Mouse (Mus musculus) thymus, postnatal 14 days (tissue): ENCODE data around the gene Bhlhe40.

Source experiments
- DNase-seq: peaks from one replicate; pipeline ENCODE4 v3.0.0; 2021

Bhlhe40 gene

DNA sequence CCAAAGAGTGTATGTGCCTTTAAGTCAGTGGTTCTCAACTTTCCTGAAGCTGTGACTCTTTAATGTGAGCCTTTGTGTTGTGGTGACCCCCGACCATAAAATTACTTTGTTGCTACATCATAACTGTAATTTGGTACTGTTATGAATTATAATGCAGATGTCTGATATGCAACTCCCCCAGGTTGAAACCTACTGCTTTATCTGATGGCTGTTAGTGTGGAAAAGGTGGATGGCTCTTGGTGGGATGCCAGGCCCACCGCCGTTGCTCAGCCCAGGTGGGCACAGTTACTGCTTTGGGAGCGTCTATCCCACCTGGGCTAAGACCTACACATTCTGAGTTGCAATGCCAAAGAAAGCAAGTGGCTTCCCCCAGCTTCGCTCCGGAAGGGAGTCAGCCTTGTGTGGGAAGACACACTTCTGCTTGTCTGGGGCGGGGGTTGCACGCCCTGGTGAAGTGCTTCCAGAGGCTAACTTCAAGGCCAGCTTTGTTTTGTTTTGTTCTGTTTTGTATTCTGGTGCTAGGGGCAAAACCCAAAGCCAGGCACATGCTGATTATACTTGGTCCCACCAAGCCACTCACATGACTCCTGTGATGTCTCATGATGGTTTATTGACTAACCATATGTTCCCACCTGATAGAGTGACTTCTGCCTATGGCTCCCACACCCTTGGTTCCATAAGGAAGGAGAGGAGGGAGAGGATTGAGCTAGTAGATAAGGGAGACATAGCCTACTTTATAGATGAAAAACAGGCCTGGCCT lies 34.7 kb downstream of the Bhlhe40 start:
- DNase-seq = no peak

DNA sequence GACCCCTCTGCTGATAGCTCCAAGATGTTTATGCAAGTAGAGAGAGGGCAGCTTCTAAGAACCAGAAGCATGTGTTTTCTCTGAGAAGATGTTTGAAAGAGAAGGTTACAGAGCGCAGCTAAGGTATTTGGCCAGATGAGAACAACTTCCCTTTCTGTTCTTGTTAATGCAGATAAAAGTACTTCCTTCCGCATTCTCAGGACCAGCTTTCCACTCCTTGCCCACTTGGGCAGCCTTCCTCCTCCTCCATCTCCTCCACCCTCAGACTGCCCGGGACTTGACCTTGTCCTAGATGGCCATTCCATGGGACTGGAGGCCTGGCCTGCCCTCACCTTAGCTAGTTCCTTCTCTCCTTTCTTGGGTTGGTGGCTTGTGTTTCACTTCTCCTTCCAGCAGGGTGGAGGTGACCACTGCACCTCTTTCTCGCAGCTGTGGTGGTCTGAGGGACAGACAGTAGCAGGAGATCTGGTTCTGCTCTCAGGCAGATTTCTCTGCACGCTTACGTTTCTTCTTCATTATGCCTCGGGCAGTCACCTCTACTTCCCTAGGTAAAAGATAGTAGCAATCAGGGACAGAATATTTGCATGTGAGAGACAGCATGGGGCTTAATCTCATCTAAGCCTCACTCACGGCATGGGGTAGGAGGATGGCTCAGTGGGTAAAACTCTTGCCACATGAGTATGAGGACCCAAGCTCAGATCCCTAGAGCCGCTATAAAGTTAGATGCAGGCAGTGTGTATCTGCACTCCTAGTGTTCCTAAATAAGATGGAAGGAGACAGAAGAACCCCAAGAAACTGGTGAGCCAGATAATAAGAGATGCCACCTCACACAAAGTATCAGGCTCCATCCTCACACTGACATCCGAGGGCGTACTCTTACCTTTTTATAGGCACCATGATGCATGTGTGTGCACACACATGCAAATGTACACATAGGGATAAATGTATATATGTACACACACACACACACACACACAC lies 35.7 kb downstream of the Bhlhe40 start:
- no peak for DNase-seq

DNA sequence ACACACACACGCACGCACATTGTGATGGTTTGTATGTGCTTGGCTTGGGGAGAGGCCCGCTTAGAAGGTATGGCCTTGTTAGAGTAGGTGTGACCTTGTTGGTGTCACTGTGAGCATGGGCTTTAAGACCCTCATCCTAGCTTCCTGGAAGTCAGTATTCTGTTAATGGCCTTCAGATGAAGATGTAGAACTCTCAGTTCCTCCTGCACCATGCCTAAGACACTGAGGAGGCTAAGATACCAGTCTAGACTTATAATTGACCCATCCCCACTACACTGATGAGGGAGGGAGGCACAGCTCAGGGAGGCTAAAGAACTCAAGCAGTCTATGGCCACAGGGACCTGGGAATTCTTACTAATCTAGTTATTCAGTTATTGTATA lies 36.4 kb downstream of the Bhlhe40 start:
- no peak for DNase-seq

DNA sequence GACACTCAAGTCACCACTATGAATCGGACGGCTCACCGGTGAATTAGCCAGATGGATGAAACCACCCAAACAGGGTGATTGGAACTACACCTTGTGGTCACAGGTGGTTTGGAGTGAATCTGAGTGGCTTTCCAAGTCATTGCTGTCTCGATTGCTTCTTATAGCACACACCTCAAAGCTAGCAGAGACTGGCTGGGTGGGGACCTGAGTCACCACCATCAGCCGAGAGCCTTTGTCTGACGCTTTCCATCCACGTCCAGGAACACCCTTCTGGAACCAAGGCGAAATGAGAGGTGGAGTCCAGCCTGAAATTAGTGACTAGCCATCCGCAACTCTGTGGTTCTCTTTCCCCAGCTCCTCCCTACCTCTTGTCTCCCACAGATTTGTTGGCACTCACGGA lies 36.9 kb downstream of the Bhlhe40 start:
- DNase-seq = no peak

DNA sequence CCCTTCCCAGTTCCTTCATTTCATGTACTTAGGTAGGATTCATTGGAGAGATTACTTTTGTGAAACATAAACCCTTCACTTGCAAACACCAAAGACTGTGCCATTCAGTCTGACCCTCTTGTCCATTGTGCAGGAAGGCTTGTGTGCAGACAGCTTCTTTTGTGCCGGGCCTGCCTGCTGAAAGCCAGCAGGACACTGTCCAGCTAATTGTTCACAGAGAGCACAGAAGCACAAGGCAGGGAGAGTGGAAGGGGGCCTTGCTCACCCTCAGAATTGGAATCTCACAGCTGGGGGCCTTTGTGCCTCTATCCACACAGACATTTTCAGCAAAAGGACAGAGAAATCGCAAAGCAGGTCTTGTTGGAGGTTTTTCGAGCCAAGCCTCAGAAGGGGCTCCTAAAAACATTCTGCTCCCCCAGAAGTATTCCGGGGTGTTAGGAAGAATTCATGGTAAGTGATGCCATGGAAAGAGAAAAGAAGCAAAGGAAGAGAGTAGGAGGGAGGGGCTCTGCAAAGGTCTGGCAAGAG lies 38.0 kb downstream of the Bhlhe40 start:
- no peak for DNase-seq

DNA sequence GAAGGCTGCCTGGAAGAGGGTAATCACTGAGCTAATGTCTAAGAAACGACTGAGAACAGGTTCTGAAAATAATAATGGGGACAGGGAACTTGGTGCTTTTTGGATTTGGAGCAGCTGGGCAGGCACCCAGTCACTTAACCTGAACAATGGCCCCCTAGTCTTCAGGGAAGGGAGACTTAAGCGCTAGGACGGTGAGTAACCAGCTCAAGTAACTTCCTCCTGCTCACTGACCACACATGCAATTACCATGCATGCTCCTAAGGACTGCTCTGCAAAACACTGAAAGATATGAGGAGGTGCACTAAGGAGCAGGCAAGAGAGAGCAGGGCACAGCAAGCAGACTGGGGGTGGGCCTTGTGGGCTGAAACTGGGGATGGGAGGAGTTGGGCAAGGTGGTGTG lies 39.2 kb downstream of the Bhlhe40 start:
- no peak for DNase-seq

DNA sequence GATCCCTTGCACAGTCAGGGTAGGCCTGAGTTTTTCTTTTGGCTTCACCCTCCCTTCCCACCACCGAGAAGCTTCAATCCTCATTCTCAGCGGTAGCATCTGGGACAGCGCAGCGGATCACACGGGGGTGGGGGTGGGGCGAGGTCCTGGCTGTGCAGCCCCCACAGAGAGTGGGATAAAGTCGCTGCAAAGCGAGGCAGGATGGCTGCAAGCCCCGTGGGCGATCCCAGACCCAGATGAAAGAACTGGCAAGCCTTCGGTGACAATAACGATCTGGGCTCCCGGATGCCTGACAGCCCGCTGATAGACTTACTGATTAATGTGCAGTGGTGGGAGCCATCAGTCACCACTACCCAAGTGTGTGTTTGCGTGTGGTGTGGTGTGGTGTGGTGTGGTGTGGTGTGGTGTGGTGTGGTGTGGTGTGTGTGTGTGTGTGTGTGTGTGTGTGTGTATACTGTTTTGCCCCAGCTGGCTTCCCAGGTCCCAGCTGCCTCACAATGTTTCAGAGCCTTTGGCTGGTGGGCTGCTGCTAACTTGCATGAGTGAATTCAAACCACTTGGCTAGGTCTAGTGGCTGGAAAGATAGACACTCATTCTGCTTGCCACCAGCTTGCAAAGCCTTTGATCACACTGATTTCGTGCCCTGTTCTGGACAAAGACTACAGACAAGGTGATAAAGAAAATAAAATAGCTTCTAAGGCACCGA lies 40.4 kb downstream of the Bhlhe40 start:
- no peak for DNase-seq

DNA sequence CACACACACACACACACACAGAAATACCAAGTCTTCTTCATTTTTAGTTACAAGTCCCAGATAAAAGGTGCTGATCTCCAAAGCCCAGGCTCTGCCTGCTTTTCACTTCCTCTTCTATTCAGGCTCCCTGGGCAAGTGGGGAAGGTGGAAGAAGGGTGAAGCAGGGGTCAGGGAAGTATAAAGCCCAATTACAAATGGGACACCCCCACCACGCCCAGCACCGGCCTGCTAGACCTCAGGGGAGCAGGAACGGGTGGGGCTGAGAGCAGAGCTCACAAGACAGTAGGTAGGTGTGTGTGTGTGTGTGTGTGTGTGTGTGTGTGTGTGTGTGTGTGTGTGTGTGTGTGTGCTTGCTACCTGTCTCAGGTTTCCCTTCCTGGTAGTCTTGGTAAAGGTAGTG lies 42.2 kb downstream of the Bhlhe40 start:
- DNase-seq = no peak

DNA sequence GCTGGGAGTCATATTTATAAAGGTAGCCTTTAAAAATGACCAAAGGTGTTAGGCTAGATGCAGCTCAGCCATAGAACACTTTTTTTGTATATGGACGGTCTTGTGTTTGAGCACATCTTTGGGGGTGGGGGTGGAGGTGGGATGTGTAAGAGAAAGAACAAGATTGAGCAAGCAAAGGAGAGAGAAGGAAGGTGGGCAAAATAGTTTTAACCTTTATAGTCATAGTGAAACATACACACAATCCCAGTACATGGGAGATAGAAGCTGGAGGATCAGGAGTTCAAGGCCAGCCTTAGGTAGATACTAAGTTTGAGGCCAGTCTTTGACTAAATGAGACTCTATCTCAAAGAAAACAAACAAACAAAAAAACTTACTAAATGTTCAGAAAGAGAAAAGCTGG lies 42.7 kb downstream of the Bhlhe40 start:
- DNase-seq = no peak

DNA sequence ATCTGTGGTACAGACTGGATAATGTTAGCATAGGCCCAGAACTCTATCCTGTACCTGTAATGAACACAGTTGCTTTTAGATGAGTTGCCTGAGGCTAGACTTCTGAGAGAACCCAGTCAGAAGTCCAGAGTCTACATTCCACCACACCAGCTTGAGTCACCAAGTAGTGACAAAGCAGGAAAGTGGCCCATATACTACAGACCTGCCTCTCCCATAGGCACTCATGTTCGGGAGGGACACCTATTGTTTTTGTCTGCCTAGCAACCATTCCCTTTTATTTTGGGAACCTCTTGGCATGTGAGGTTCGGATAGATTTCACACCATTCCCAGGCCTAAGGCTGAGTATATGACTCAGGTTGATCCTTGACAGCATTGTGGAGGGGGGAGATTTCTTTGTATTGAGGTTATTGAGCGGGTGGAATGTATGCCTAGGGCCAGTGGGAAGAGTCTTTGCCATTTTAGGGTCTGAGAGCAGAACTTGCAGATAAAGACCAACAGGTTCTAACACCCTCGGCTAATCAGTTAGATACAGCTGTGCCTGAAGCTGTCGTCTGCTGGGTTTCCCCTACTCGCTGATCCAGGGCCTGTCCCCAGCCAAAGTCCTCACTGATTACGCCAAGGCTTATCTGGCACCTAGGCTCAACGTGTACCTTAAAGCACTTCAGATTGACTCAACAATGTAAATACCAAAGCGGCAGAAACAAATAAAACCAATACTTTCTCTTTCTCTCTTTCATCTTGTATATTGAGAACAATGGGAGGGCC lies 44.1 kb downstream of the Bhlhe40 start:
- DNase-seq = no peak

DNA sequence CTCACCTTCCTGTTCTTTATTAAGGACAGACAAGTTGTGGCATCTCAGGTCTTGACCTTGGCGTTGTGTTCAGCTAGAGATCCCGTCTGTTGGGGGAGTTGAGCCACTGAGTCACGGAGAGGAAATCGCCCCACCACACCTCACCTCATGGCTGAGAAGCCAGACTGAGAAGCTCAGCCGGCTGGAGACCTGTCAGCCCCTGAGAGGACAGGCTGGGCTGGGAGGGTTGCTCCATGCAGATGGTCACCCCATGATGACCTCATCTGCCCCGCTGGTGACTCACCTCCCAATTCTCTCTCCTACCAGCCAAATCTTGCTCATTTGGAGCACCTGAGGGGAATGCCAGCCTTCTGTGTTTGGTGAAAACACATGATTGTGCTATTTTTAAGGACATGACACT lies 45.5 kb downstream of the Bhlhe40 start:
- DNase-seq = no peak

DNA sequence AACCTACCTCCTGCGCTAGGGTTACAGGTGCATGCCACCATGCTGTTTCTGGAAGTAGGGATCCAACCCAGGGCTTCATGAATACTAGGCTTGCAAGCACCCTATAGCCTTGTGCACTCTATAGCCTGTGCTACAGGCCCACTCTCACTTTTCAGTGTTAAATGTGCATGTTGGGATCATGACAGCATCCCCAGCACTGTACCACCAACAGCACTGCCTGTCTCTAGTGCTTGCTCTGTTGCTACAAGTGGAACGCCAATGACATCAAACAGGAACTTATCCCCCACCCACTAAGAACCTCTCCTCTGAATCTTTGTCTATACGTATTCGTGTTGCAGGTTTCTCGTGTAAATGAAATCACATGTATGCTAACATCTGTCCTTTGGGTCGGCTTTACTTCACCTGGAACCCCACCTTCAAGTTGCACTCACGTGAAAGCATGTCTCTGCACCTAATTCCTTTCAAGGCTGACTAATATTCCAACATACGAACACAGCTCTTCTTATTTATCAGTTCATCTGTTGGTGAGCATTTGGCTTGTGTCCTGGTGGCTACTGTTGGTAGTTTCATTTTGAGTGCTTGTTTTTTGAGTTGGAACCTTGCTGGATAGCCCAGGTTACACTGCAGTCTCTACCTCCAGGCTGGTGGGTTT lies 46.7 kb downstream of the Bhlhe40 start:
- no peak for DNase-seq

DNA sequence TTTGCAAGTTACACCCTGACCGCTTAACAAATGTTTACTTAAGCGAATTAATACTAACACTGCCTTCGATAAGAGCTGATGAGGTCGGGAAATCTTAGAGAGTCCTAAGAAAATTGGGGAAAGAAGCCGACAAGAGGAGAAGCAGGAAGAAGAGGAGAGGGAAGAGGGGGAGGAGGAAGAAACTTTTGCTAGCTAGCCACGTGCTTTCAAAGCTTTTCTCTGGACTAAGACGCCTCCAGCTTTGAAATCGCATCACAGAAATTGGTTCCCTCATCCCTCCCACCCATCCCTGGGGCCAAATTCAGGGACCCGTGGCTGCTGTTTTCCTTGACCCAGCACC lies 48.7 kb downstream of the Bhlhe40 start:
- DNase-seq = no peak

DNA sequence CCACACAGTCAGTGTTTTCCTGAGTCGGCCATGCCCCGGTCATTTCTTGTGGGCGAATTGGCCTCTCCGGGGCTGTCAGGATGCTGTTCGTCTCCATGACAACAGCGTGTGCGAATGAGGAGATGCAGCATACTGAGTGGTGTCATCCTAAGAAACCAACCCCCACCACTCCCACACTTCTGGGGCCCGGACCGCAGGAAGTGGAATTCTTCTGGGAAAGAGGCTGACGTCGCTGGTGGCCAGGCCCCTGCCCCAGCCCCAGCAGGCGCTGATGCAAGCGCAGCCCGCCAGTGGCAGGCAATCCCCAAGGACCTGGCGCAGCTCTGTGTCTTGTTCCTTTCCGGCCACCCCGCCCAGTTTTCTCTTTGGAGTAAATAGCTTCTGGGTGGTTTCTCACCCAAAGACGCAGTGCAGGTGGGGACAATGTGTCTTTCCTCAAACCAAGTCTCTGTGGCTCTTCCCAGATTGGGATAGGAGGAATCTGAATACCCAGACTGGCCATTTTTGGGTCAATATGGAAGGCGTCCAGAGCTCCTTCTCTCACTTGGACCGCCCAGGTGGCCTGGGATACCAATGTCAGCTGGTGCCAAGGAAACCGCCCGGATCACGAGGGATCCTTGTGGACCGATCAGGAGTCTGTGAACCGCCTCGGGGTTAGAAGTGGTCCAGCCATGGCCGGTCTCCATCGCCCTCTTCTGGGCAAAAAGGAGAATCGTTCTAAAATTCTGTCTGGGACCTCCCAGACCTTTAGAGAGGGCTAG lies 49.2 kb downstream of the Bhlhe40 start:
- DNase-seq = peak; percentile 42

DNA sequence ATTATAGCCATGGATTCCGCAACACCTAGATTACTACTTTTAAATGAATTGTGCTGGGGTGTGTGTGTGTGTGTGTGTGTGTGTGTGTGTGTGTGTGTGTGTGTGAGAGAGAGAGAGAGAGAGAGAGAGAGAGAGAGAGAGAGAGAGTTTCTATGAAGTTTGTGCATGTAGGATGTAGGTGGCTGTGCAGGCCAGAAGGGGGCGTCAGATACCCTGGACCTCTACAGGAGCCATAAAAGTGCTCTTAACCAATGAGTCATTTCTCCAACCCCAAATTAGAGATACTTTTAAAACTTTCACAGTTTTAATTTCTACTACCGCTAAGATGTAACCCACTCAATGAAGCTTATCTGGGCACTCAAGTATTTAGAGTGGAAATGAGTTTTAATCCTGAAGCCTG lies 50.2 kb downstream of the Bhlhe40 start:
- no peak for DNase-seq

DNA sequence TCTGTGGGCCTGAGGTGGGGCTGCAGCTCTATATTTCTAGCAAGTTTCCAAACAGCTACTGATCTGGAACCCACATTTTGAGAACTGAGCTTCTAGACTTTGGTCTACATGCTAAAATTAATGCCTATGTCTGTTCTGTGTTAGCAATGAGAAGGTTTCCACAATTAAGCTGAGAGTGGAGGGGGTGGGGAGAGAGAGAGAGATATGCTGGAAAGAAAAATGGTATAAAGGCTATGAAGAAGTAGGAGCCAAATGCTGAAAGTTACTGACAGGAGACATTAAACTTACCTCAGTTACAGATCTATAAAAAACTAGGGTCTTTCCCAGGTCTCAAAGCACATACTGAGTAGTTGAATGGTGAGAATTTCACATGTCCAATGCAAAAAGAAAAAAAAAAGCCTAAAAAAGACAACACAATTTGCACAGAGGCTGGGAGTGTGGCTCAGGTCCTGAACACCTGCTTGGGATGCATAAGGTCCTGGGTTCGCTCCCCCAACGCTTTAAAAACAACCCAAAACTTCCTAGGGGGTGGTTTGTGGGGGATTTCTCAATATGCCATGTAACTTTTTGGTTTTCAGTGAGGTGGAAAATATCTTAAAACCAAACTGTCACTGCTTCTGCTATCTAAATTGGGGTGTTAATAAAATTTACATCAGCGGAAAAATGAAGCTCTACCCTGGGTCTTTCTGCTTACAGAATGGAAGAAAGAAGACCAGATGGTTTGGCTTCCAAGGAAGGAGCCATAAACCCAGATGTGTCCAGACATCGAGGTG lies 50.9 kb downstream of the Bhlhe40 start:
- DNase-seq = no peak

DNA sequence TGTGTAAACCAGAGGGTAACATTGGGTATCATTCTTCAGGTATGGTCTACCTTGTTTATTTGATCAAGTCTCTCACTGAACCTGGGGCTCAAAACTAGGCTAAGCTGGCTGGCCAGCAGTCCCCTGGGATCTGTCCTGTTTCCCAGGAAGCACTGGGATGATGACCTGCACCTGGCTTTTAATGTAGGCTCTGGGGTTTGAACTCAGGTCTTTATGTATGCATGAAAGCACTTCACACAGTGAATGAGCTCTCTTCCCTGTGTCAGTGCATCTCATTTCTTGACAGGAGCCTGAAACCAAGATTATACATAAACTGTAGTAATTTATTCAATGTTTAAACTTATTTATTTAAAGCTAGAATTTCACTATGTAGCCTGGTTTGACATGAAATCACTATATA lies 51.7 kb downstream of the Bhlhe40 start:
- DNase-seq = no peak

DNA sequence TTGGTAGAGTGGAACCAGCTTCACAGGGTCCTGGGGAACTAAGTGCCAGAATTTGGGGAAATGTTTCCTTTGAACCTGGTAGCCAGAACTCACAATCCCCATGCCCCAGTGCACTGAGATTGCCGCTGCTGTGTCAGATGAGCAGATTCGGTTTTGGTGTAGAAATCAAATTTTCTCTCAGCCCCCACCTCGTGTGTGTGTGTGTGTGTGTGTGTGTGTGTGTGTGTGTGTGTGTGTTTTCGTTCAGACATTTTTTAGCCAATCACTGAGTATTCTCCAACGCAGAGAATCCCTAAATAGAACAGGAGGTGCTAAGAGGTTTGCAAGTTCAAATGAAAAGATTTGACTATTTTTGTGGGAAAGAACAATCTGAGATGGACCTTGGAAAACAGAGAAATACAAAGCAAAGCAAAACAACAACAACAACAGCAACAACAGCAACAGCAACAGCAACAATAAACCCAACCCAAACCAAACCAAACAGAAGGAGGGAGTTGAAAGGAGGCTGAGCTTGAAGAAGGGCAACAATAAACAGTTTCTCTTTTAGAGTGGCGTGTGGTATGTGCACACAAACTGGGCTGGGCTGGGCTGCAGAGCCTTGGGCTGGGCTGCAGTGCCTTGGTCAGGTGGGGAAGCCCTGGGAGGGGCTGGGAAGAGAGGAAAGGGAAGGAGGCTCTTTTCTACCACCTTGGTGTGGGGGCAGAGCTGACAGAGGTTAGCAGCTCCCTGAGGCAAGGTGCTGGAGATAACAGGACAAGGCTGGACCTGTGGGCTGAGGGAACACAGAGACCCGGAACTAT lies 52.9 kb downstream of the Bhlhe40 start:
- no peak for DNase-seq
